Mouse (Mus musculus): ENCODE data around the gene Srbd1. TPM values are rescaled to one million over a fixed set of nuclear protein-coding genes. Genes with fewer than 3 reads are reported as not detected.

The Srbd1 gene
- total and polyA plus RNA-seq, 2 experiments from 2014 or later: 8.3 to 13.2 TPM

DNA sequence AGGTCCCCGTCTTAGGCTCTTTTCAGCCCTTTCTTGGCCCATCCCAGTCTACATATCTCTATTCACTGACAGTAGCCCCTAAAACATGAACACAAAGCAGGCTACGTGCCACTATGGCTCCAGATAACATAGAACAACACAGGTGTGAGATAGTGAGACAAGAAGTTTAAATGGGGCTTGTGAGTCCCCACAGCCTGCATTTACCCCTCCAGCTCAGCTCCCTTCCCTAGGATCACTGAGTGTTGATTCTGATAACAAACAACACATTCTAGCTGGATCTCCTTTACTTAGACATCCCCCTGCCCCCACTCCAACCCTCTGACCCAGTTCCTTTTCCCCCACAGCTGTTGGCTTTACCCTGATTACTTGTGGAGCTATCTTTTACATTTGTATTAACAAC is 158.8 kb downstream of the Srbd1 start:
- Histone ChIP-seq H3K36me3 (ENCODE audit: insufficient read depth, low read length) (no peaks in the 10 kb centered on the region; the same call in 1 of the 2 replicates), H3K27ac (ENCODE audit: low read depth, low read length) (no peak overlapping the region), H3K9ac (replicated peaks; ENCODE audit: low read length, poor library complexity, severe bottlenecking) (no peak overlapping the region), H3K4me3 (ENCODE audit: low read depth, low read length) (no peak overlapping the region), H3K4me1 (ENCODE audit: insufficient read depth, low read length) (no peaks in the 10 kb centered on the region), H3K9me3 (ENCODE audit: low read length) (no peaks in the 10 kb centered on the region), H3K27me3 (ENCODE audit: insufficient read depth, low read length) (no peaks in the 10 kb centered on the region), H3K4me2 (ENCODE audit: low read depth, low read length, poor library complexity, severe bottlenecking) (no peak overlapping the region)
- TF ChIP-seq CTCF (IDR thresholded peaks at IDR 0.05): no peak
- DNase-seq (ENCODE audit: low spot score): no peak
- 94% methylated on average over 2 of the region's 2 CpGs for WGBS
- ATAC-seq (ENCODE audit: low FRiP score): no peak

DNA sequence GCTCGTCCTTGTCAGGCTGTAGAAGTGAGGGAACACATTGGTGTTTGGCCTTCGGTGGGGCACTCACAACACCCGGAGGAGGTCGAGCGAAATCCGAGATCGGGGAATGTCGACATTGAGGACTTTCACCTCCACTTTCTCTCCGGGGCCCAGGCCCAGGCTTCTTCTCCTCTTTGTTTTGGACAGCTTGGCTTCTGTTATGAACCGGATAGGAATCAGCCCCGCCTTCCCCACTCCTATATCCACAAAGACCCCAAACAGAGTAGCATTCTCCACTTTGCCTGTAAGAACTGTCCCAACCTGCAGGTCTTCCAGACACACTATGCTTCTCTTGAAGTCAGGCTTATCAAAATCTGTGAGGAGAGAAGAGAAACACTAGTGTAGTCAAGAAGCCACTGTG is 159.8 kb downstream of the Srbd1 start:
- DNase-seq (ENCODE audit: low spot score): no peak
- 89% methylated on average over 11 of the region's 11 CpGs for WGBS
- no peak overlapping the region for H3K4me2 ChIP-seq (ENCODE audit: low read depth, low read length, poor library complexity, severe bottlenecking)
- no peak for ATAC-seq (ENCODE audit: low FRiP score)
- no peaks in the 10 kb centered on the region for H3K27me3 ChIP-seq (ENCODE audit: insufficient read depth, low read length)
- H3K4me3 ChIP-seq (ENCODE audit: low read depth, low read length): no peak overlapping the region
- H3K27ac ChIP-seq (ENCODE audit: low read depth, low read length): no peak overlapping the region
- H3K9me3 ChIP-seq (ENCODE audit: low read length): no peaks in the 10 kb centered on the region
- H3K36me3 ChIP-seq (ENCODE audit: insufficient read depth, low read length): no peaks in the 10 kb centered on the region; the same call in 1 of the 2 replicates
- H3K9ac ChIP-seq (replicated peaks; ENCODE audit: low read length, poor library complexity, severe bottlenecking): no peak overlapping the region
- H3K4me1 ChIP-seq (ENCODE audit: insufficient read depth, low read length): no peaks in the 10 kb centered on the region
- TF ChIP-seq CTCF (IDR thresholded peaks at IDR 0.05): no peak

DNA sequence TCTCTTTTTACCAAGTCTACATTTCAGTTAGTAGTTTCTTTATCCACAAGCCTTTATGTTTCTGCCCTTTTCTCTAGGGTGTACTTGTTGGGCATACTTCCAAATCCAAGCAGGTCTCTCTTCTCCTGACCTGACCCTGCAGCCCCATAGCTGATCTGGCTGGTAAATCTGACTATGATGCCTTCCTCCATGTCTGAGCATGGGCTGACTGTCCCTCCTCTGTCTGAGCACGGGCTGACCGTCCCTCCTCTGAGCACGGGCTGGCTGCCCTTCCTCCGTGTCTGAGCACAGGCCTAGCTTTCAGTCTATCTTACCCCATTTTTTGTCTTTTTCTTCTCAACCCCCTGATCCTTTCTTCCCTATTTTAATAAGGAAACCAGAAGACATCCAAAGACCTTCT is 162.7 kb downstream of the Srbd1 start:
- WGBS: 99% methylated on average over 4 of the region's 4 CpGs
- H3K27ac ChIP-seq (ENCODE audit: low read depth, low read length): no peak overlapping the region

DNA sequence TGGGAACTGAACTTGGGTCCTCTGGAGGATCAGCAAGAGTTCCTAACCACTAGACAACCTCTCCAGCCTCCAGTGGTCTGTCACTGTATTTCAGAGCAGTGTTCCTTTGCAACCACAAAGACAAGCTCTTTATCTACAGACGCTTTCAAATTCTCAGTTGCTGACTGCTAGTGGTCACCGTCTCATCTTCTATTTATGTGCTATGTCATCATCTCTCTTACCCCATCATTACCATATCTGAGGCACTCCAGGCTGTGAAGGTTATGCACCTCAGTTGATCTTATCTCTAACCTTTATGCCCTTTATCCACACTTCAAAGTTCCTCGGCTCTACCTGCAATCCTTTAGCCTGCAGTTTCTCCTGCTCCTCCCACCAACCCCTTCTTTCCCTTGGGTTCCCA is 163.1 kb downstream of the Srbd1 start:
- no peak overlapping the region for H3K27ac ChIP-seq (ENCODE audit: low read depth, low read length)
- no peak for ATAC-seq (ENCODE audit: low FRiP score)
- no peaks in the 10 kb centered on the region for H3K9me3 ChIP-seq (ENCODE audit: low read length)
- no peak overlapping the region for H3K4me3 ChIP-seq (ENCODE audit: low read depth, low read length)
- 94% methylated on average over 3 of the region's 3 CpGs for WGBS
- H3K27me3 ChIP-seq (ENCODE audit: insufficient read depth, low read length): no peaks in the 10 kb centered on the region
- no peaks in the 10 kb centered on the region for H3K36me3 ChIP-seq (ENCODE audit: insufficient read depth, low read length)
- TF ChIP-seq CTCF (IDR thresholded peaks at IDR 0.05): no peak
- no peak overlapping the region for H3K4me2 ChIP-seq (ENCODE audit: low read depth, low read length, poor library complexity, severe bottlenecking)
- no peaks in the 10 kb centered on the region for H3K4me1 ChIP-seq (ENCODE audit: insufficient read depth, low read length)
- H3K9ac ChIP-seq (replicated peaks; ENCODE audit: low read length, poor library complexity, severe bottlenecking): no peak overlapping the region
- no peak for DNase-seq (ENCODE audit: low spot score)

More for the DNA sequence above, 162.7 kb downstream of the Srbd1 start:
- no peak overlapping the region for H3K9ac ChIP-seq (replicated peaks; ENCODE audit: low read length, poor library complexity, severe bottlenecking)
- no peaks in the 10 kb centered on the region for H3K9me3 ChIP-seq (ENCODE audit: low read length)
- H3K4me2 ChIP-seq (ENCODE audit: low read depth, low read length, poor library complexity, severe bottlenecking): no peak overlapping the region
- TF ChIP-seq CTCF (IDR thresholded peaks at IDR 0.05): no peak
- ATAC-seq (ENCODE audit: low FRiP score): no peak
- no peak overlapping the region for H3K4me3 ChIP-seq (ENCODE audit: low read depth, low read length)
- no peaks in the 10 kb centered on the region for H3K27me3 ChIP-seq (ENCODE audit: insufficient read depth, low read length)
- H3K36me3 ChIP-seq (ENCODE audit: insufficient read depth, low read length): no peaks in the 10 kb centered on the region
- no peak for DNase-seq (ENCODE audit: low spot score)
- H3K4me1 ChIP-seq (ENCODE audit: insufficient read depth, low read length): no peaks in the 10 kb centered on the region

DNA sequence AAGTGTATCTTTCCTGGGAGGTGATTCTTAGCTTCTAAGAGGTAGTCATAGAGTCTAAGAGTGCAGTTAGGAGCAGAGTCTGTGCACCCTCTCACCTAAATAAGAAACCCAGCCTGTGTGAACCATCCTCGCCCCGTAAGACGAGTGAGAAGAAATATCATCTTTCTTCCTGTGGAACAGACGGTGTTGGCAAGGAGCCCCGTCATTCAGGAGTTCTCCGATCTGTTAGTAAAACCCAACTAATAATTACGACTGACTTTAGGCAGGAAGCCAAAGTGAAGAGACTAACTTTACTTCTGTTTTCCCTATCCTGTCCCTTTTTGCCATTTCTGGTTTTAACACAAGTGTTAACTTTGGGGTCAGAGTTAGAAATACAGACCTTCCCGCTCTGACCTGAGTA is 166.1 kb downstream of the Srbd1 start:
- H3K27me3 ChIP-seq (ENCODE audit: insufficient read depth, low read length): no peaks in the 10 kb centered on the region
- no peaks in the 10 kb centered on the region for H3K9me3 ChIP-seq (ENCODE audit: low read length)
- WGBS: 88% methylated on average over 8 of the region's 8 CpGs
- H3K4me1 ChIP-seq (ENCODE audit: insufficient read depth, low read length): no peaks in the 10 kb centered on the region
- TF ChIP-seq CTCF (IDR thresholded peaks at IDR 0.05): no peak
- H3K9ac ChIP-seq (replicated peaks; ENCODE audit: low read length, poor library complexity, severe bottlenecking): no peak overlapping the region
- no peak overlapping the region for H3K27ac ChIP-seq (ENCODE audit: low read depth, low read length)
- no peaks in the 10 kb centered on the region for H3K36me3 ChIP-seq (ENCODE audit: insufficient read depth, low read length)
- H3K4me2 ChIP-seq (ENCODE audit: low read depth, low read length, poor library complexity, severe bottlenecking): no peak overlapping the region
- DNase-seq (ENCODE audit: low spot score) (no peak), ATAC-seq (ENCODE audit: low FRiP score) (no peak)
- H3K4me3 ChIP-seq (ENCODE audit: low read depth, low read length): no peak overlapping the region

DNA sequence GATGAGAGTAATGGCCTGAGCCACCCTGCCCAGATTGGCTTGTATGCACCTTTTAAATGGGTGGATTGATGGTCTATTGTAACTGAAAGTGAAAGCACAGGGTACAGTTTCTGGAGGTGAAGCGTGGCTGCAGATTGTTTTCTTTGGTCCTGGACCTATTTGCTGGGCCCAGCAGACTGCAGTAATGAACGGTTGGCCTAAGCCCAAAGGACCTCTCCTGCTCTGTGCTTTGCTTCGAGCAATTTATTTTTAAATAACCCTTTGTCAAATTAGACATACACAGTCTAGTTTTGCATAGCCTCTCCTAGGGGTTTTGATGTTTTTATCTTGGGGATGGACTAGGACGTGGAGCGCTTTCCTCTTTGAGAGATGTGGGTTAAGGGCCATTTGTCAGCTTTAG is 169.9 kb downstream of the Srbd1 start:
- ATAC-seq (ENCODE audit: low FRiP score) (no peak), DNase-seq (ENCODE audit: low spot score) (peak; percentile 8)
- no peak overlapping the region for H3K4me3 ChIP-seq (ENCODE audit: low read depth, low read length)
- H3K27me3 ChIP-seq (ENCODE audit: insufficient read depth, low read length): no peaks in the 10 kb centered on the region
- no peak overlapping the region for H3K9ac ChIP-seq (replicated peaks; ENCODE audit: low read length, poor library complexity, severe bottlenecking)
- no peak overlapping the region for H3K4me2 ChIP-seq (ENCODE audit: low read depth, low read length, poor library complexity, severe bottlenecking)
- H3K36me3 ChIP-seq (ENCODE audit: insufficient read depth, low read length): no peaks in the 10 kb centered on the region
- no peaks in the 10 kb centered on the region for H3K9me3 ChIP-seq (ENCODE audit: low read length)
- no peaks in the 10 kb centered on the region for H3K4me1 ChIP-seq (ENCODE audit: insufficient read depth, low read length)
- H3K27ac ChIP-seq (ENCODE audit: low read depth, low read length): no peak overlapping the region
- TF ChIP-seq CTCF (IDR thresholded peaks at IDR 0.05): no peak
- 60% methylated on average over 5 of the region's 5 CpGs for WGBS
